Mouse (Mus musculus) limb, embryonic 11.5 days (tissue): Measurements from ENCODE around the gene Olfr167. TPM values are rescaled to one million over a fixed set of nuclear protein-coding genes. Genes with fewer than 3 reads are reported as not detected.
"Not testable (repeated sequence)": the region's sequence is repeated elsewhere in the genome, so short reads cannot be mapped to it uniquely, and the experiment has no call there.

ENCODE experiments used
- ATAC-seq: fragments of 200-750 bp; cut with Nextera tagmentation; 2 replicates; pipeline ENCODE4 v1.8.0; 2017; ENCODE audit warnings: low read depth; ENCODE audit not compliant: insufficient number of reproducible peaks, low FRiP score, low TSS enrichment
- DNase-seq: peaks from one replicate; pipeline ENCODE4 v3.0.0-alpha.2; 2015; ENCODE audit warnings: low spot score
- H3K27ac ChIP-seq: fragments of 300-500 bp; sonication (generic); replicated peaks from 2 replicates; pipeline ENCODE4 v1.5.1; 2014; ENCODE audit warnings: low read depth, mild to moderate bottlenecking, low read length
- H3K27me3 ChIP-seq: fragments of 300-500 bp; sonication (generic); 2 replicates; pipeline ENCODE4 v1.6.1; 2014; ENCODE audit warnings: mild to moderate bottlenecking, low read length, mixed read lengths; ENCODE audit not compliant: control insufficient read depth, insufficient read depth
- H3K36me3 ChIP-seq: fragments of 300-500 bp; sonication (generic); 2 replicates; pipeline ENCODE4 v1.6.1; 2014; ENCODE audit warnings: mild to moderate bottlenecking, low read length, moderate library complexity, mixed read lengths; ENCODE audit not compliant: control insufficient read depth, insufficient read depth
- H3K4me1 ChIP-seq: fragments of 300-500 bp; sonication (generic); 2 replicates; pipeline ENCODE4 v1.6.1; 2014; ENCODE audit warnings: low read length, mixed read lengths; ENCODE audit not compliant: control insufficient read depth, insufficient read depth
- H3K4me2 ChIP-seq: fragments of 300-500 bp; sonication (generic); 2 replicates; pipeline ENCODE4 v1.6.1; 2014; ENCODE audit warnings: low read depth, mild to moderate bottlenecking, moderate library complexity; ENCODE audit not compliant: severe bottlenecking
- H3K4me3 ChIP-seq: fragments of 300-500 bp; sonication (generic); 2 replicates; pipeline ENCODE4 v1.5.1; 2014; ENCODE audit warnings: low read depth, low read length
- H3K9ac ChIP-seq: fragments of 300-500 bp; sonication (generic); 2 replicates; pipeline ENCODE4 v1.6.1; 2014; ENCODE audit warnings: mild to moderate bottlenecking, low read length
- H3K9me3 ChIP-seq: fragments of 300-500 bp; sonication (generic); 2 replicates; pipeline ENCODE4 v1.6.1; 2016; ENCODE audit warnings: low read length; ENCODE audit not compliant: control insufficient read depth
- WGBS: fragments of 180-500 bp; shearing (Covaris S2); extraction: QIAGEN DNeasy Blood & Tissue Kit; methylation state at CpG from one replicate; pipeline ENCODE4 v1.1.7; 2014; 5-methylcytosine and 5-hydroxymethylcytosine counted together
- polyA plus RNA-seq: library from polyadenylated mRNA; unstranded; fragments of >200 nt; fragmentation: Nextera tagmentation; extraction: Ambion mirVana; gene quantifications from 2 replicates; pipeline ENCODE4 v1.2.1, GENCODE M21; 2014

Gene Olfr167
- polyA plus RNA-seq: not detected in 2 replicates

DNA sequence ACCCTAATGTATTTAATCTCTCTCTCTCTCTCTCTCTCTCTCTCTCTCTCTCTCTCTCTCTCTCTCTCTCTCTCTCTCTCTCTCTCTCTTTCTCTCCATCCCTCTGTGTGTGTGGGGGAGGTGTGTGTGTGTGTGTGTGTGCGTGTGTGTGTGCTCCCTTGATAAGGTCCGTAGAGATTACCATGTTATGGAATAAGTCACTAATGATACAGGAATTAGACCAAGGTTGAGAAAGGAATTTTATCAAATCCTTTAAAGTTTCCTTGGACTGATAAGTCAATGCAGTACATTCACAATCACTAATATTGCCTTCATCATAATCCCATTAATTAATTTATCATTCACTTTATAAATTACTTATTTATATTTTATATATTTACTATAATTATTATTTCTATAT lies at the start of gene Olfr167:
TSS of gene Olfr167 (minus strand) at position 101 of the 400 bp plus-strand sequence.
- Histone ChIP-seq H3K27me3 (no peaks in the 10 kb centered on the region), H3K36me3 (no peaks in the 10 kb centered on the region), H3K27ac (no peak within 1 kb of the TSS), H3K4me1 (no peaks in the 10 kb centered on the region), H3K4me3 (no peak within 1 kb of the TSS), H3K4me2 (no peak within 1 kb of the TSS), H3K9ac (no peak within 1 kb of the TSS), H3K9me3 (no peaks in the 10 kb centered on the region)
- DNase-seq (no peak), ATAC-seq (no peak)
- WGBS: 82% methylated on average over 2 of the region's 2 CpGs

DNA sequence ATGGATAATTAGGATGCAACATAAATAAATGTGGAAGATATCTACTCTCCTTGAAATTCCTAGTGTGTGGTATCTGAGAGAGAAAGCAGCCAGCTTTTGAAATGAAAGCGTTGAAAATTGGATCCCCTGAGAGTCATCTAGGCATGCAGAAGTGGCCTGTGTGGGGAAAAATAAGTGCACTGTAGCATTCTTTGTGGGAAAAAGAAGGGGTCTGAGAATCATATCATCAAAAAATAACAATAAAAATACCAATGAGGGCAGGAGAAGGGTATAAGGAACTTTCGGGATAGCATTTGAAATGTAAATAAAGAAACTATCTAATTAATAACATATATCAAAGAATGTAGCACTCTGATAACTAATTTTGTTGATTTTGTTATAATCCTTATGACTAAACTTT lies 49.6 kb upstream of the Olfr167 start, which contains the start of gene Olfr169:
TSS of gene Olfr169 (minus strand) at position 101 of the 400 bp plus-strand sequence.
- H3K36me3 ChIP-seq: not testable (repeated sequence)

DNA sequence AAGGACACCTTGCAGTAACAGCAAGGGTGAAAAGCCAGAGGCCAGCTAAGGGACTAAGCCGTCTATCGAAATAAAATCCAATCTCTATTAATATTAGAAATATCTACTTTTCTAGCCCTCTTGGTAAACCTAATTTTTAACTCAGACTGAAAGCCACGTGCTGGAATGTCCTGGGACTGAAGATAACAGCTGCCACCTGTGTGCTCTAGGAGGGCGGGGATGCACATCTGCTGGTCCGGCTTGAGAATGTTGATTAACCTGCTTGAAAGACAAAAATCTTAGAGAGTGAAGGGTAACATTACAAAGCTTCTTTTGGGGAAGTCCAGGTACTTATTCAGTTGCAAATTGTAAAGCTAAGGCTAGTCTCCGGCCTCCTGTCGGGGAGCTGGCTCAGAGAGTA lies 31.4 kb upstream of the Olfr167 start:
- not testable (repeated sequence) for DNase-seq, H3K4me3 ChIP-seq, H3K9ac ChIP-seq, H3K27ac ChIP-seq, H3K9me3 ChIP-seq, H3K4me2 ChIP-seq, H3K4me1 ChIP-seq, ATAC-seq, H3K27me3 ChIP-seq, H3K36me3 ChIP-seq
- WGBS: 84% methylated on average over 7 of the region's 7 CpGs

More for the DNA sequence above, 49.6 kb upstream of the Olfr167 start, which contains the start of gene Olfr169:
- H3K9me3 ChIP-seq, H3K4me3 ChIP-seq, H3K9ac ChIP-seq, ATAC-seq, DNase-seq, H3K27ac ChIP-seq, H3K4me1 ChIP-seq, H3K4me2 ChIP-seq, H3K27me3 ChIP-seq: not testable (repeated sequence)
- whole genome bisulfite sequencing: 90% methylated on average over 2 of the region's 2 CpGs

DNA sequence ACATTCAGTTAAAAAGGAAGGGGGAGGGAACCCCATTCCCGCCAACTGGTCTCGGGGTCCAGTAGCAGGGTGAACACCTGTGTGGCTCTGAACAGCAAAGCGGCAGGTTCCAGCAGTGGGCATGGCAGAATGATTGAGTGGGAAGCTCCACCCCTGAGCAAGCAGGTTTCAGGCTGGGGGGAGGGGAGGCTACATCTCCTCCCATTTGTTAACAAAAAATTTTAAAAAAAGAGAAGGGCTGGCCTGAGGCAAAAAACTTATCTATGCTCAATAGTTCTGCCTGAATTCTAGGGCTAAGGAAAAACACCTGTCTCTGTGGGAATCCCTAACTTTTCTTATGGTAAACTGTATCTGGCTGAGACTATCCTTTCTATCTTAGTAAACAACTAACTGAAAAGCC lies 30.2 kb upstream of the Olfr167 start:
- H3K36me3 ChIP-seq, DNase-seq, H3K4me2 ChIP-seq, ATAC-seq, H3K27ac ChIP-seq, H3K9ac ChIP-seq, H3K9me3 ChIP-seq, H3K4me1 ChIP-seq, H3K27me3 ChIP-seq, H3K4me3 ChIP-seq: not testable (repeated sequence)
- 85% methylated on average over 3 of the region's 3 CpGs for WGBS

DNA sequence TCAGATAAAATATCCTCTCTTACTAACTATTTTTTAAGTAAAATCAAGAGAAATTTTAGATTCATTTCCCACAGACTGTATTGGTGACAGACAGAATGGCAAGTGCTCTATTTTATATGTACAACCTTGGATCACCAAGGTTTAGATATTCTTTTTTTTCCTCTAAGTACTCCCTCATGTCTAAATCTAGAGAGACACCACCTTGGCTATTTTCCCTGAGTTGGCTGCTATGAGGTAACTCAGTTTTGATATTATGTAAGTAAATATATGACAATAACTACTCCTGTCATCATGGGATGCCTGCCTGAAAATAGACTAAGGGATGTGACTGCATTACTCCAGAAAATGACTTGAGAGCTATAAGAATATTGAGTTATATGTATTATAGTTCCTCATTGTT lies 13.4 kb upstream of the Olfr167 start, which contains the start of gene Olfr168:
TSS of gene Olfr168 (minus strand) at position 101 of the 400 bp plus-strand sequence.
- H3K9ac ChIP-seq: no peak within 1 kb of the TSS
- H3K4me1 ChIP-seq: no peaks in the 10 kb centered on the region
- H3K4me3 ChIP-seq: no peak within 1 kb of the TSS
- H3K27ac ChIP-seq: no peak within 1 kb of the TSS
- no peaks in the 10 kb centered on the region for H3K27me3 ChIP-seq
- DNase-seq (no peak), ATAC-seq (no peak)
- H3K9me3 ChIP-seq: no peaks in the 10 kb centered on the region
- no peak within 1 kb of the TSS for H3K4me2 ChIP-seq
- H3K36me3 ChIP-seq: no peaks in the 10 kb centered on the region

DNA sequence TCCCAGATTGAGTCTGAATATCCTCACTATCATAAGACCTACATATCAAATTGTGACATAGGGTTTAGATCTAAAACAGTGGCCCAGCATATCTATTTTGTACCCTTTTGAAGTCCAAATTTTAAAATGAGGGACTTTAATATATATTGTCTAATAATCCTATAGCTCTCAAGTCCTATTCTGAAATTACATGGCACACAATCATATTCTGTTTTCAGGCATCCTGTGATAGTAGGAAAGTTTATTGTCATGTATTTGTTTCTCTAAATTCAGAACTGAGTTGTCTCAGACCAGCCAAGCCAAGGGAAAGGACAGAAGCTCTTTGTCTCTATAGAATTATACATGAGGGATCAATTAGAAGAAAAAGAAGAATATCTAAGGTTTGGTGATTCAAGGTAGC lies 38.7 kb downstream of the Olfr167 start, which contains the start of gene Olfr166:
TSS of gene Olfr166 (plus strand) at position 301 of the 400 bp plus-strand sequence.
- Histone ChIP-seq H3K4me3 (no peak within 1 kb of the TSS), H3K9ac (no peak within 1 kb of the TSS), H3K4me2 (no peak within 1 kb of the TSS), H3K4me1 (no peaks in the 10 kb centered on the region), H3K27ac (no peak within 1 kb of the TSS), H3K36me3 (no peaks in the 10 kb centered on the region), H3K27me3 (no peaks in the 10 kb centered on the region), H3K9me3 (no peaks in the 10 kb centered on the region)
- DNase-seq: no peak
- no peak for ATAC-seq

DNA sequence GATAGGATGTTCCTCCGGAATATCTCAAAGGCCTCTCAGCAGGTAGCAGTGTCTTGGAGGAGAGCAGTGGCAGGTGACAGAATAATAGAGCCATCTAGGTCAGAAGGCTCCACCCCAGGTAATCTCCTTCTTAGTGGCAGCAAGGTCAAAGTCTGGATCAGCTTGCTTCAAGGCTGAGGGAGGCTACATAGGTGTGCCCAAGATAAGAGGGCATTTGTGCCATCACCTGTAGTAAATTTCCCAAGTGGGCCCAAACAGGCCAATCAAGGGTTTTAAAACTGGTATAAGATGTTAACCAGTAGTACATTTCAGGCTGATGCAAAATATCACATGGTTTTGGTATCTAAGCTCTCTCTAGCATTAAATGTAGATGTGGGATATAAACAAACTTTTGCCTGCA lies 57.7 kb downstream of the Olfr167 start:
- DNase-seq (no peak), ATAC-seq (no peak)
- WGBS: 89% methylated on average over 1 of the region's 1 CpGs
- Histone ChIP-seq H3K4me2 (no peak overlapping the region), H3K27ac (no peak overlapping the region), H3K4me3 (no peak overlapping the region), H3K9ac (no peak overlapping the region), H3K9me3 (no peaks in the 10 kb centered on the region), H3K36me3 (no peaks in the 10 kb centered on the region), H3K4me1 (no peaks in the 10 kb centered on the region), H3K27me3 (no peaks in the 10 kb centered on the region)

Other genes starting within 250 kb of the Olfr167 start
- not detected in 2 replicates for gene Olfr164, start 208.2 kb downstream of the Olfr167 start, polyA plus RNA-seq
- not detected in 2 replicates for gene Olfr165, start 99.1 kb downstream of the Olfr167 start, polyA plus RNA-seq
- not detected in 2 replicates for gene Olfr166, start 38.6 kb downstream of the Olfr167 start, polyA plus RNA-seq
- gene Olfr168, start 13.3 kb upstream of the Olfr167 start, polyA plus RNA-seq: not detected in 2 replicates
- gene Olfr169, start 49.5 kb upstream of the Olfr167 start, polyA plus RNA-seq: not detected in 2 replicates
- not detected in 2 replicates for gene Olfr170, start 89.6 kb upstream of the Olfr167 start, polyA plus RNA-seq
- gene Olfr171, start 107.7 kb upstream of the Olfr167 start, polyA plus RNA-seq: not detected in 2 replicates
- gene Lamp3, start 184.1 kb upstream of the Olfr167 start, polyA plus RNA-seq: not detected in 2 replicates
- 45.3 and 49.3 TPM in 2 replicates for gene B3gnt5, start 237.9 kb upstream of the Olfr167 start, polyA plus RNA-seq